Mouse (Mus musculus) embryonic fibroblast, embryonic 13.5 days (primary cell): ENCODE measurements around the gene Nup210l.

ENCODE experiments used
- CTCF ChIP-seq: IDR thresholded peaks from 2 replicates; pipeline ENCODE4 v1.5.1; 2011; ENCODE audit warnings: mild to moderate bottlenecking, control low read depth, low read length, moderate library complexity, borderline replicate concordance; ENCODE audit not compliant: insufficient read depth
- POLR2A ChIP-seq: IDR thresholded peaks from 2 replicates; pipeline ENCODE4 v1.6.1; 2011; ENCODE audit warnings: low read depth, mild to moderate bottlenecking, control low read depth, low read length, moderate library complexity

GRCm38 (mm10) chr3:90069688-90070087 lies 34.2 kb upstream of the Nup210l start:
- no peak for TF ChIP-seq POLR2A
- TF ChIP-seq CTCF = no peak
